Mouse (Mus musculus) heart, embryonic 14.5 days (tissue): ENCODE measurements around the gene Acsl5. TPM values are rescaled to one million over a fixed set of nuclear protein-coding genes. Genes with fewer than 3 reads are reported as not detected.

Source experiments
- ATAC-seq: fragments of 200-750 bp; cut with Nextera tagmentation; 2 replicates; pipeline ENCODE4 v1.8.0; 2017; ENCODE audit warnings: low read depth, moderate TSS enrichment; ENCODE audit not compliant: insufficient number of reproducible peaks, insufficient read depth, low FRiP score
- H3K27ac ChIP-seq, 2 experiments: fragments of 200-500 bp in 1 of 2; fragments of 300-500 bp in 1 of 2; sonication (generic) in 1 of 2; replicated peaks in 1 of 2; 2 replicates each; pipeline ENCODE4 v1.5.1; 2012 to 2014; ENCODE audit warnings: low read depth in 2 of 2, low read length in 2 of 2, control low read depth in 1 of 2, mild to moderate bottlenecking in 1 of 2, mixed read lengths in 1 of 2; ENCODE audit not compliant: control insufficient read depth in 1 of 2, insufficient read depth in 1 of 2
- H3K27me3 ChIP-seq: fragments of 300-500 bp; sonication (generic); 2 replicates; pipeline ENCODE4 v1.6.1; 2014; ENCODE audit warnings: mild to moderate bottlenecking, low read length, control low read depth; ENCODE audit not compliant: control insufficient read depth, insufficient read depth
- H3K36me3 ChIP-seq: fragments of 300-500 bp; sonication (generic); 2 replicates; pipeline ENCODE4 v1.6.1; 2014; ENCODE audit warnings: mild to moderate bottlenecking, control low read depth, low read length, mixed read lengths; ENCODE audit not compliant: control insufficient read depth, insufficient read depth
- H3K4me1 ChIP-seq, 2 experiments: fragments of 200-500 bp in 1 of 2; fragments of 300-500 bp in 1 of 2; sonication (generic) in 1 of 2; 2 replicates each; pipeline ENCODE4 v1.6.1; 2012 to 2014; ENCODE audit warnings: low read length in 2 of 2, control low read depth in 1 of 2, mixed read lengths in 1 of 2; ENCODE audit not compliant: control insufficient read depth in 2 of 2, insufficient read depth in 2 of 2
- H3K4me2 ChIP-seq: fragments of 300-500 bp; sonication (generic); 2 replicates; pipeline ENCODE4 v1.6.1; 2014; ENCODE audit warnings: mild to moderate bottlenecking, low read length
- H3K4me3 ChIP-seq, 2 experiments: fragments of 200-500 bp in 1 of 2; fragments of 300-500 bp in 1 of 2; sonication (generic) in 1 of 2; 2 replicates each; pipeline ENCODE4 v1.5.1; 2012 to 2014; ENCODE audit warnings: low read length in 2 of 2, mild to moderate bottlenecking in 2 of 2, control low read depth in 1 of 2, low read depth in 1 of 2, moderate library complexity in 1 of 2; ENCODE audit not compliant: control insufficient read depth in 1 of 2, insufficient read depth in 1 of 2
- H3K9ac ChIP-seq: fragments of 300-500 bp; sonication (generic); 2 replicates; pipeline ENCODE4 v1.6.1; 2014; ENCODE audit warnings: mild to moderate bottlenecking, low read length
- H3K9me3 ChIP-seq: fragments of 300-500 bp; sonication (generic); 2 replicates; pipeline ENCODE4 v1.6.1; 2016; ENCODE audit warnings: low read length, control low read depth; ENCODE audit not compliant: control insufficient read depth
- WGBS: fragments of 180-500 bp; shearing (Covaris S2); extraction: QIAGEN DNeasy Blood & Tissue Kit; methylation state at CpG from one replicate; pipeline ENCODE4 v1.1.7; 2014; 5-methylcytosine and 5-hydroxymethylcytosine counted together
- polyA plus RNA-seq: library from polyadenylated mRNA; unstranded; fragments of >200 nt; fragmentation: Nextera tagmentation; extraction: Ambion mirVana; gene quantifications from 2 replicates; pipeline ENCODE4 v1.2.1, GENCODE M21; 2014

Acsl5 gene
- polyA plus RNA-seq, 1 experiment from 2014 or later: 30.7 TPM

- Histone ChIP-seq H3K4me3 (no peak overlapping the region), H3K36me3 (no peaks in the 10 kb centered on the region), H3K9ac (no peak overlapping the region), H3K27ac (no peak overlapping the region), H3K4me2 (no peak overlapping the region), H3K9me3 (no peaks in the 10 kb centered on the region), H3K27me3 (no peaks in the 10 kb centered on the region), H3K4me1 (peaks cover 5 to 6% of the 10 kb centered on the region in 2 experiments; a peak in 2 of 4 replicates)
- 72% methylated on average over 12 of the region's 12 CpGs for WGBS
- no peak for ATAC-seq
These were observed 38.0 kb upstream of the Acsl5 start for GRCm38 (mm10) chr19:55213617-55214340.

GRCm38 (mm10) chr19:55216876-55217275 is 34.9 kb upstream of the Acsl5 start:
- Histone ChIP-seq H3K27me3 (no peaks in the 10 kb centered on the region), H3K4me3 (no peak overlapping the region), H3K36me3 (no peaks in the 10 kb centered on the region), H3K27ac (no peak overlapping the region), H3K9me3 (no peaks in the 10 kb centered on the region), H3K4me2 (no peak overlapping the region), H3K4me1 (peaks cover 5 to 9% of the 10 kb centered on the region in 2 experiments; a peak in 2 of 4 replicates), H3K9ac (no peak overlapping the region)
- WGBS: 88% methylated on average over 4 of the region's 4 CpGs
- ATAC-seq: no peak

DNA sequence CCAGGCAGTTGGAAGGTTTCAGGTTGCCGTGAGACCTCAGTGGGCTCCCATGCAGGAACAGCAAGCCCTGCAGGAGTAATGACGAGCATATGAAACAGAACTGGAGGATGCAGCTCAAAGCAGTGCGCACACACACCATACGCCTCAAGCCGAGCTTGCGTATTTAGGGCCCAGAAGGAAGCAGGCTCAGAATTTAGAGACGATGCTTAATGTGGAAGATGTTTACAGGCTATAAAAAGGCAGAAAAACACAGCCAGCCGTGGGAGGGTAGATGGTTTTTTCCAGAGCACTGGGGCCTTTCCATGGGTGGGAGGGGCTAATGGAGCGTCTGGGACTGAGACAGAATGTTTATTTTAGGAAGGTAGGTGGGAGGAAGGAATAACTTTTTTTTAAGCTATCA is 34.4 kb upstream of the Acsl5 start:
- Histone ChIP-seq H3K4me3 (no peak overlapping the region), H3K27me3 (no peaks in the 10 kb centered on the region), H3K36me3 (no peaks in the 10 kb centered on the region), H3K27ac (no peak overlapping the region), H3K9me3 (no peaks in the 10 kb centered on the region), H3K9ac (no peak overlapping the region), H3K4me1 (peaks cover 5 to 9% of the 10 kb centered on the region in 2 experiments; a peak in 2 of 4 replicates), H3K4me2 (no peak overlapping the region)
- WGBS: 69% methylated on average over 9 of the region's 9 CpGs
- no peak for ATAC-seq

DNA sequence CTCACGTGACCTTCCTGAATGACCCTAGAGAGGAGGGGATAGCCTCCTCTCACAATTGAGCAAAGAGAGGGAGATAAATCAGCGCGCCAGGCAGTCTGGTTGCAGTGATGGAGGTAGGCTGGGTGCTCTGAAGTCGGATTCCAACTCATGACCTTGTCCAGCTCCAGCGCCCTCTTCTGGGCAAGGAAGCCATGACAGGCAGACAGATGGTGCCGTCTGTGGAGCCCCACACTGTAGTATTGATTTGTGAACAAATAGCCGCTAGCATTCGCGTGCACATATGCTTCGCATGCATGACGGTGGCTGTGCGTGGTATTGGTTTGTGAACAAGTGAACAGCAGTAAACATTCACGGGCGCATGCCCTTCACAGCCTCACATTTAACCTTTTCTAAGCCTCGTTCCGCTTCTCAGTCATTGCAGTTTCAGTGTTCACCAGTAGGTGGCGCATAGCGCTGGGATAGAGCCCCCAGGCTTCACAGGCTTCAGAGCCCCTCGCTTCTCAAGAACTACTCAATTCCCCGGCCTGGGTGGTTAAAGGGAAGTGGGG is 33.5 kb upstream of the Acsl5 start:
- Histone ChIP-seq H3K27me3 (no peaks in the 10 kb centered on the region), H3K4me1 (peaks cover 5 to 9% of the 10 kb centered on the region in 2 experiments; a peak in 2 of 4 replicates), H3K9ac (peak overlapping the region; percentile 68), H3K4me2 (peak overlapping the region; percentile 81), H3K27ac (no peak overlapping the region), H3K9me3 (no peaks in the 10 kb centered on the region), H3K36me3 (no peaks in the 10 kb centered on the region), H3K4me3 (peak overlapping the region; percentile 45 to 54)
- peak; percentile 41; the same call in 1 of the 2 replicates for ATAC-seq
- WGBS: 5% methylated on average over 20 of the region's 20 CpGs

GRCm38 (mm10) chr19:55218741-55219221 is 33.0 kb upstream of the Acsl5 start:
- H3K9me3 ChIP-seq: no peaks in the 10 kb centered on the region
- peak overlapping the region; percentile 45 to 54 for H3K4me3 ChIP-seq
- H3K9ac ChIP-seq: peak overlapping the region; percentile 68
- peak overlapping the region; percentile 81 for H3K4me2 ChIP-seq
- H3K4me1 ChIP-seq: peaks cover 5 to 9% of the 10 kb centered on the region in 2 experiments; a peak in 2 of 4 replicates
- H3K27me3 ChIP-seq: no peaks in the 10 kb centered on the region
- no peaks in the 10 kb centered on the region for H3K36me3 ChIP-seq
- no peak overlapping the region for H3K27ac ChIP-seq
- no peak for ATAC-seq
- 9% methylated on average over 12 of the region's 12 CpGs for WGBS

DNA sequence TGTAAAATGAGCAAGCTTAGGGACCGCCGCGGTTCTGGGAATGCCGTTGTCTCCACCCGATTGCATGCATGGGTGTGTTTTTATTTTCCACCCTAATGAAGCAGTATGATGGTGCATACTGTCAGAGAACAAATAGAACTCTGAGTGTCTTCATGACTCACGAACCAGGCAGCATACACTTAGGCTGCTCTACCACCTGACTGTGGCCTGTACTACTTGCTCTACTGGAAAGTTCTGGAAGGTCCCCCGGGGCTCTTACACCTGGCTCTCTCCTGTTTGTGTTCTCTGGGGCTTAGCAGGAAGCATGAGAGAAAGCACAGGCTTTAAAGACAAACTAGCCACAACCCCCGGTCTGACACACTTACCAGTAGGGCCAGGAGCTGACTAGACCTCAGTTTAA is 32.4 kb upstream of the Acsl5 start:
- Histone ChIP-seq H3K4me3 (no peak overlapping the region), H3K27ac (no peak overlapping the region), H3K36me3 (no peaks in the 10 kb centered on the region), H3K27me3 (no peaks in the 10 kb centered on the region), H3K9me3 (no peaks in the 10 kb centered on the region), H3K9ac (no peak overlapping the region), H3K4me1 (peaks cover 5 to 9% of the 10 kb centered on the region in 2 experiments; a peak in 2 of 4 replicates), H3K4me2 (peak overlapping the region; percentile 81; the same call in 1 of the 2 replicates)
- no peak for ATAC-seq
- WGBS: 67% methylated on average over 8 of the region's 8 CpGs

- Histone ChIP-seq H3K4me2 (no peak overlapping the region), H3K27ac (no peak overlapping the region), H3K9me3 (no peaks in the 10 kb centered on the region), H3K4me3 (no peak overlapping the region), H3K36me3 (no peaks in the 10 kb centered on the region), H3K9ac (no peak overlapping the region), H3K27me3 (no peaks in the 10 kb centered on the region), H3K4me1 (peaks cover 5 to 9% of the 10 kb centered on the region in 2 experiments; a peak in 2 of 4 replicates)
- WGBS: 77% methylated on average over 6 of the region's 6 CpGs
- ATAC-seq: no peak
These were observed 30.5 kb upstream of the Acsl5 start for GRCm38 (mm10) chr19:55221208-55221607.
